Comparison of ENCODE assay signal across 8 mouse cellular contexts in the genomic region with DNA sequence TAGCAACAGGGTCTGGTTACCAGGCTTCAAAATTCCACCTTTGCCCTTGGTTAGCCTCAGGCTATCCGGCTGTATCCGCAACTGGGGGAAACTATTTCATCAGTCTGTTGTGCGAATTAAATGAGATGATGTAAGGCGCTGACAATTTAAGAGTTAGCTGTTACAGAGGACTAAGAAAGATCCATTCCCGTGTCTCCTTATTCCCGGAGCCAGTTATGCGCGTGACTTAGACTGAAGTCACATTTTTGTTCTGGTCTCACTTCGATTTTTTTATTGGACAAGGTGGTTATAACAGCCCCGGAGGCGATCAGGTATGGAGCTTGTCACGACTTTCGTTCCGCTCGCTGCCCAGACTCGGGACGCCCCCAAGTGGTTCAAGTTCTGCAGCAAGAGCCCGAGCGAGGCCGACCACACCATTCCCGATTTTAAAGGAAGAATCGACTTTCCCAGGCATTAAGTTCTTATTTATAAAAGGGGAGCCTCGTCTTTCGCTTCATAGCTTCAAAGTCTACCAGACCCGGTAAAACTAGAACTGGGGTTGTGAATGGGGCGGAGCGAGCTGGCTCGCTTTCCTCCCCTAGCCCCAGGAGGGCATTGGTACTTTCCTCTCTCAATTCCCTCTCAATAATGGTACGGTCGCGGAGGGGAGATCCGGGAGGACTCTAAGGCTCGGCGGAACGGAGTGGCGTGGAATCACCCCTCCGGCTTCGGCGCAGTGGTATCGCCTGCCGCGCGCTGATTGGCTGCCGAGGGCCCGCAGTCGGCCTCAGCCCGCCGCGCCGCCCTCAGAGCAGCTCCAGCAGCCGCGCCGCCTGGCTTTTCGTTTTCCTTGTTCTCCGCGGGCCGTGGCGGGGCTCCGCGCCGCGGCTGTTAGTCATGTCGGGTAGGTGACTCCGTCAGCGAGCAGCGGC. TPM values are rescaled to one million over a fixed set of nuclear protein-coding genes. Genes with fewer than 3 reads are reported as not detected.
DNase-seq lines count a peak whose midpoint lies in the region; ATAC-seq lines count a peak whose summit lies in the region.

Taf15 (plus strand) TSS at position 763 of the 911 bp plus-strand sequence.

- DNase-seq in adipocyte (ENCODE audit: low spot score), result peak; percentile 99
- peak; percentile 100 for DNase-seq in embryo, embryonic 10 days (ENCODE audit: low spot score)
- DNase-seq in gastrocnemius, postnatal 10 days, result peak; percentile 96
- DNase-seq in induced T-regulatory cell, adult 2 months (ENCODE audit: low read depth), result peak; percentile 99
- peak; percentile 90 to 98 for DNase-seq in left cerebral cortex, adult 9 months (ENCODE audit: low spot score in 2 of 2)
- DNase-seq in right cerebral cortex, postnatal 14 days, result peak; percentile 99
- DNase-seq in urinary bladder, postnatal 36 days (ENCODE audit: low spot score in 2 of 2), result peak; percentile 96 to 98

- ATAC-seq in megakaryocyte progenitor cell, adult 5-6 weeks (replicated peaks; ENCODE audit: poor library complexity), result peak; percentile 98

RNA-seq across cellular contexts. Expression of gene Taf15, which starts in this region (rescaled TPM):
- 10 to 100 TPM; 21.1 to 29.7 TPM for total RNA-seq in gastrocnemius, postnatal 10 days (2021)
- 68.8 and 73.2 TPM in 2 replicates for total RNA-seq in megakaryocyte progenitor cell, adult 5-6 weeks (2015)
- total RNA-seq in megakaryocyte progenitor cell, adult 5-6 weeks (2017), result 25.2 and 49.7 TPM in 2 replicates

Comparison
In these comparisons a context has a peak if more than half of its experiments do, and no peak if none do; other contexts are left out.
1. Peak in every context shown above with its lines: DNase-seq and ATAC-seq.